Mouse (Mus musculus): ENCODE data around the gene Cntnap5a.

DNA sequence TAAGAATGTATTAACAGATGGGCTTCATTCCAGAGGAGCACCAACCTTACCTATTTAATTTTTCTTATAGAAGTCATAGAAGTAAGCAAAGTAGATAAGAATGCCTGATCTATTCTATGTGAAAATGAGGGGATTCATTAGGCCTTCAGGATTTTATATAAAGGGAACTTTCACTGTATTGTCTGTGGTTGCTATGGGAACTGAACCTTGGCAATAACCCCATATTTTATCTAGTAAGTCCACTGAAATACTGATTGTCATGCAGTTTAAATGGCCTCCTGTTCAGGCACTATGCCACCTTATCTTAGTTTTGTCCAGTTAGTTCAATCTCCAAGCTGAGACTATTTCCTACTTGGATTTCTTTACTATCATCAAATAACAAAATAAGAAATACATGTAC is 532.3 kb downstream of the Cntnap5a start:
- TF ChIP-seq MXI1 (IDR thresholded peaks at IDR 0.05; ENCODE audit: low read depth, low read length) (no peak), TBP (conservative IDR thresholded peaks at IDR 0.05; ENCODE audit: low read depth, low read length) (no peak), HCFC1 (IDR thresholded peaks at IDR 0.05; ENCODE audit: low read depth, low read length) (no peak), POLR2A (IDR thresholded peaks at IDR 0.05; ENCODE audit: low read depth, low read length) (no peak), ZC3H11A (IDR thresholded peaks at IDR 0.05; ENCODE audit: low read depth, low read length) (no peak), NELFE (IDR thresholded peaks at IDR 0.05; ENCODE audit: low read depth, low read length) (no peak), CTCF (conservative IDR thresholded peaks at IDR 0.05 in 1 of 2, IDR thresholded peaks at IDR 0.05 in 1 of 2; ENCODE audit: low read depth in 2 of 2, low read length in 2 of 2) (no peak), EP300 (IDR thresholded peaks at IDR 0.05; ENCODE audit: low read length) (no peak)
